Mouse (Mus musculus): ENCODE results near the gene Entpd1.

Entpd1 gene

GRCm38 (mm10) chr19:40665778-40666177 lies 53.6 kb downstream of the Entpd1 start:
- DNase-seq (ENCODE audit: low read depth): no peak

- no peak for DNase-seq (ENCODE audit: low read depth)
Measured at GRCm38 (mm10) chr19:40667111-40667510, 54.9 kb downstream of the Entpd1 start.

GRCm38 (mm10) chr19:40675329-40675728 lies 63.2 kb downstream of the Entpd1 start:
- DNase-seq (ENCODE audit: low read depth): no peak

- DNase-seq (ENCODE audit: low read depth): no peak
Measured at GRCm38 (mm10) chr19:40678087-40678486, 65.9 kb downstream of the Entpd1 start.

- DNase-seq (ENCODE audit: low read depth): no peak
Measured at GRCm38 (mm10) chr19:40678532-40679307, 66.6 kb downstream of the Entpd1 start.

GRCm38 (mm10) chr19:40679632-40680031 lies 67.5 kb downstream of the Entpd1 start:
- no peak for DNase-seq (ENCODE audit: low read depth)

GRCm38 (mm10) chr19:40684124-40684523 lies 72.0 kb downstream of the Entpd1 start:
- no peak for DNase-seq (ENCODE audit: low read depth)

GRCm38 (mm10) chr19:40684566-40684965 lies 72.4 kb downstream of the Entpd1 start:
- DNase-seq (ENCODE audit: low read depth): no peak

GRCm38 (mm10) chr19:40687291-40687927 lies 75.2 kb downstream of the Entpd1 start:
- DNase-seq (ENCODE audit: low read depth): no peak

GRCm38 (mm10) chr19:40693201-40693600 lies 81.0 kb downstream of the Entpd1 start:
- DNase-seq (ENCODE audit: low read depth): no peak

GRCm38 (mm10) chr19:40696116-40696515 lies 84.0 kb downstream of the Entpd1 start:
- peak; percentile 36 for DNase-seq (ENCODE audit: low read depth)

- no peak for DNase-seq (ENCODE audit: low read depth)
Measured at GRCm38 (mm10) chr19:40698103-40698853, 86.1 kb downstream of the Entpd1 start.

- no peak for DNase-seq (ENCODE audit: low read depth)
Measured at GRCm38 (mm10) chr19:40699816-40700215, 87.7 kb downstream of the Entpd1 start.

GRCm38 (mm10) chr19:40702406-40702805 lies 90.2 kb downstream of the Entpd1 start:
- DNase-seq (ENCODE audit: low read depth): no peak

GRCm38 (mm10) chr19:40712889-40713628 lies 100.9 kb downstream of the Entpd1 start:
- no peak for DNase-seq (ENCODE audit: low read depth)

- no peak for DNase-seq (ENCODE audit: low read depth)
Measured at GRCm38 (mm10) chr19:40714700-40715099, 102.5 kb downstream of the Entpd1 start.

- DNase-seq (ENCODE audit: low read depth): no peak
Measured at GRCm38 (mm10) chr19:40716981-40717380, 104.8 kb downstream of the Entpd1 start.

GRCm38 (mm10) chr19:40719439-40720105 lies 107.4 kb downstream of the Entpd1 start:
- DNase-seq (ENCODE audit: low read depth): no peak

- DNase-seq (ENCODE audit: low read depth): no peak
Measured at GRCm38 (mm10) chr19:40720381-40720780, 108.2 kb downstream of the Entpd1 start.

GRCm38 (mm10) chr19:40722137-40723038 lies 110.2 kb downstream of the Entpd1 start:
- DNase-seq (ENCODE audit: low read depth): peak; percentile 27

All from fibroblast of lung, adult 2 months (primary cell).